Mouse (Mus musculus) embryonic facial prominence, embryonic 13.5 days (tissue): ENCODE results near the gene Taco1. TPM values are rescaled to one million over a fixed set of nuclear protein-coding genes. Genes with fewer than 3 reads are reported as not detected.
"Not testable (repeated sequence)": the region's sequence is repeated elsewhere in the genome, so short reads cannot be mapped to it uniquely, and the experiment has no call there.

ENCODE experiments used
- ATAC-seq: fragments of 200-750 bp; cut with Nextera tagmentation; 2 replicates; pipeline ENCODE4 v1.8.0; 2017; ENCODE audit warnings: low read depth; ENCODE audit not compliant: insufficient number of reproducible peaks, insufficient read depth, low FRiP score, low TSS enrichment
- H3K27ac ChIP-seq: fragments of 300-500 bp; sonication (generic); 2 replicates; pipeline ENCODE4 v1.5.1; 2015; ENCODE audit warnings: moderate library complexity, mild to moderate bottlenecking, inconsistent platforms
- H3K27me3 ChIP-seq: fragments of 300-500 bp; sonication (generic); 2 replicates; pipeline ENCODE4 v1.6.1; 2015; ENCODE audit warnings: mild to moderate bottlenecking, inconsistent platforms
- H3K36me3 ChIP-seq: fragments of 300-500 bp; sonication (generic); 2 replicates; pipeline ENCODE4 v1.6.1; 2015; ENCODE audit warnings: mild to moderate bottlenecking, inconsistent platforms
- H3K4me1 ChIP-seq: fragments of 300-500 bp; sonication (generic); 2 replicates; pipeline ENCODE4 v1.6.1; 2015; ENCODE audit warnings: inconsistent platforms
- H3K4me2 ChIP-seq: fragments of 300-500 bp; sonication (generic); 2 replicates; pipeline ENCODE4 v1.6.1; 2015; ENCODE audit warnings: moderate library complexity, mild to moderate bottlenecking, inconsistent platforms
- H3K4me3 ChIP-seq: fragments of 300-500 bp; sonication (generic); 2 replicates; pipeline ENCODE4 v1.5.1; 2015; ENCODE audit warnings: mild to moderate bottlenecking, inconsistent platforms
- H3K9ac ChIP-seq: fragments of 300-500 bp; sonication (generic); 2 replicates; pipeline ENCODE4 v1.6.1; 2015; ENCODE audit warnings: mild to moderate bottlenecking, inconsistent platforms
- H3K9me3 ChIP-seq: fragments of 300-500 bp; sonication (generic); 2 replicates; pipeline ENCODE4 v1.6.1; 2016; ENCODE audit warnings: inconsistent platforms
- WGBS: fragments of 180-500 bp; shearing (Covaris S2); methylation state at CpG from one replicate; pipeline ENCODE4 v1.1.7; 2015; ENCODE audit warnings: mixed read lengths; 5-methylcytosine and 5-hydroxymethylcytosine counted together
- polyA plus RNA-seq: library from polyadenylated mRNA; unstranded; fragments of >200 nt; fragmentation: Nextera tagmentation; extraction: Ambion mirVana; gene quantifications from 2 replicates; pipeline ENCODE4 v1.2.1, GENCODE M21; 2015

The Taco1 gene
- polyA plus RNA-seq, result 10.2 and 10.8 TPM in 2 replicates

GRCm38 (mm10) chr11:106065923-106066571 is at the start of gene Taco1:
Taco1 (plus strand) TSS chr11:106066061.
- peak within 1 kb of the TSS; percentile 87 for H3K27ac ChIP-seq
- H3K36me3 ChIP-seq, result 0 out of 2 replicates have a peak, but pooled peaks cover 8% of the 10 kb centered on the region
- under 1% methylated on average over 49 of the region's 49 CpGs for WGBS
- H3K27me3 ChIP-seq, result no peaks in the 10 kb centered on the region
- H3K9ac ChIP-seq, result peak within 1 kb of the TSS; percentile 94
- H3K4me3 ChIP-seq, result peak within 1 kb of the TSS; percentile 92
- H3K4me1 ChIP-seq, result peaks cover 12% of the 10 kb centered on the region
- H3K9me3 ChIP-seq, result no peaks in the 10 kb centered on the region
- H3K4me2 ChIP-seq, result peak within 1 kb of the TSS; percentile 81
- ATAC-seq, result peak; percentile 94

DNA sequence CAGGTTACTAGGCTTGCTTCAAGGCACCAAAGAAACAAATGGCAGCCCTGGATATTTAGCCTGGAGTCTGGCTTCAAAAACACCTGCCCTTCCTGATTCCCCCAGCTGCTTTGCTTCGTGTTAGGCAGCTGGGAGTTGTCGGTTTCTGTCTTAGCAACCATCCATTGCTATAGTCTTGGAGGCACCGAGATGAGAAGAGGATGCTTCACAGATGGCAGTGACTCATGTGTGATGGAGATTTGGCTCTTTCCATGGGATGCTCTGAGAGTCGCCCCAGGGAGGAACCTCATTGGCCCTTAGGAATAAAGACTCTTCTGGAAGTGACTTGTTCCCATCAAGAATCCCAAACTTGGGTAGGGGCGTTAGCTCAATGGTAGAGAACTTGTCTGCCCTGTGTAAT is 49.4 kb upstream of the Taco1 start:
- Histone ChIP-seq H3K4me1 (peaks cover 30% of the 10 kb centered on the region), H3K36me3 (no peaks in the 10 kb centered on the region), H3K9ac (no peak overlapping the region), H3K4me2 (no peak overlapping the region), H3K9me3 (no peaks in the 10 kb centered on the region), H3K27me3 (peaks cover 29% of the 10 kb centered on the region), H3K4me3 (no peak overlapping the region), H3K27ac (no peak overlapping the region)
- ATAC-seq, result no peak
- WGBS, result 74% methylated on average over 5 of the region's 5 CpGs

GRCm38 (mm10) chr11:106020051-106020763 is 45.7 kb upstream of the Taco1 start:
- peaks cover 10% of the 10 kb centered on the region for H3K4me1 ChIP-seq
- peak overlapping the region; percentile 55 for H3K9ac ChIP-seq
- H3K4me3 ChIP-seq, result peak overlapping the region; percentile 33
- no peaks in the 10 kb centered on the region for H3K36me3 ChIP-seq
- no peaks in the 10 kb centered on the region for H3K9me3 ChIP-seq
- peak overlapping the region; percentile 61 for H3K4me2 ChIP-seq
- H3K27me3 ChIP-seq, result peaks cover 36% of the 10 kb centered on the region
- WGBS, result 1% methylated on average over 49 of the region's 50 CpGs
- ATAC-seq, result no peak
- H3K27ac ChIP-seq, result no peak overlapping the region

DNA sequence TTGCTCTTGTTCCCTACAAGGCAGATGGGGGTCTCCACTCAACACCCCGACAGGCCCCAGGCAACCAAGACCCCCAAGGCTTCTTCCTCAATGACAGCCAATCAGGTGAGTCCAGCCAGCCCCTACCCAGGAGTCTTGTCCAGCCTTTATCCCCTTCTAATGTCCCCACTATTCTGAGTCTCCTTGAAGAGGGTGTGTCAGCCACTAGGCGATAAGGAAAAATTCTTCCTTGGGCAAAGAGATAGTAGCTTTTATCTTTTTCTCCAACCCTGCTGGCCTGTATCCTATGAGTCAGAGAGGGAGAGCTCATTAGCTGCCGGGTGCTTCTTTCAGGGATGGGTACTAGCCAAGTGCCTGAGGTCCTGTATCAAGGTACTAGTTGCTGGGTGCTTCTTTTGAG is 40.1 kb upstream of the Taco1 start:
- no peak overlapping the region for H3K9ac ChIP-seq
- no peak overlapping the region for H3K27ac ChIP-seq

DNA sequence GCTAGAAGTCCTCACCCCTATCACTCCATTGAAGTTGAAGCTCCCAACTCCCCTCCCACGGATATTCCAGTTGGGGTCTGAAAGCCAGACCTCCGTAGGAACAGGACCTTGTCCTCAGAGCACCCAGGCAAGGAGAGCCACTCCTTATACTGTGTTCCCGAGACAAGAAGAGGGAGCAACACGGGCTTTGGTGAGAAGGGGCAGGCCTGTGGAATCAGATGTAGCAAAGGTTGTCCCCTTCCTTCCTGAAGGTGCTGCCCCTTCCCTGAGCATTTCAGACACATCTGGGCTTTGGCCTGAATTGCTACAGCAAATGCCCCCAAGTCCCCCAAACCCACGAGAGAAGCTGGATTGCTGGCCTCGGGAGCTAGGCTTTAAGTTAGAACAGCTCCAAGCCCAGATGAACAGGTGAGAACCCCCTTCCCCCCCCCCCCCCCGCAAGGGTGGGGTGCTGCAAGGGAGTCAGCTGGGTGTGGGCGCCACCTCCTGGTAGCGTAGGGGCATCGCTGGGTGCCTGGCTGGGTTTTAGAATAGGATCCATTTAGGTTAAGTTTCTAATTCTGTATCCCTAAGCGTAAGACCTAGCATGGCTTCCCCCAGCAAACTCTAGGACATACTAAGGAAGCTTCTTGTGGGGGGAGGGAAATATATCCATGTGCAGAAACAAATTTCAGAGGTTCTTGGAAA is 39.3 kb upstream of the Taco1 start:
- no peak for ATAC-seq
- Histone ChIP-seq H3K9me3 (no peaks in the 10 kb centered on the region), H3K36me3 (peaks cover 7% of the 10 kb centered on the region; the same call in 1 of the 2 replicates), H3K4me3 (no peak overlapping the region), H3K4me1 (no peaks in the 10 kb centered on the region), H3K4me2 (no peak overlapping the region), H3K27me3 (peaks cover 6% of the 10 kb centered on the region; the same call in 1 of the 2 replicates), H3K9ac (no peak overlapping the region), H3K27ac (no peak overlapping the region)
- WGBS, result 34% methylated on average over 11 of the region's 11 CpGs

More for the DNA sequence above, 40.1 kb upstream of the Taco1 start:
- H3K4me1 ChIP-seq, result no peaks in the 10 kb centered on the region
- 84% methylated on average over 3 of the region's 3 CpGs for WGBS
- H3K27me3 ChIP-seq, result peaks cover 13% of the 10 kb centered on the region
- H3K9me3 ChIP-seq, result no peaks in the 10 kb centered on the region
- no peak overlapping the region for H3K4me3 ChIP-seq
- H3K4me2 ChIP-seq, result no peak overlapping the region
- ATAC-seq, result 0 out of 2 replicates have a peak, but pooled peaks have one; percentile 20
- peaks cover 7% of the 10 kb centered on the region; the same call in 1 of the 2 replicates for H3K36me3 ChIP-seq

- WGBS, result 87% methylated on average over 5 of the region's 5 CpGs
- ATAC-seq, result no peak
- H3K4me3 ChIP-seq, result no peak overlapping the region
- H3K4me1 ChIP-seq, result no peaks in the 10 kb centered on the region
- no peaks in the 10 kb centered on the region for H3K27me3 ChIP-seq
- H3K9me3 ChIP-seq, result no peaks in the 10 kb centered on the region
- no peak overlapping the region for H3K4me2 ChIP-seq
- no peak overlapping the region for H3K9ac ChIP-seq
- peaks cover 7% of the 10 kb centered on the region; the same call in 1 of the 2 replicates for H3K36me3 ChIP-seq
- no peak overlapping the region for H3K27ac ChIP-seq
Observed at GRCm38 (mm10) chr11:106027607-106028006, 38.3 kb upstream of the Taco1 start.

DNA sequence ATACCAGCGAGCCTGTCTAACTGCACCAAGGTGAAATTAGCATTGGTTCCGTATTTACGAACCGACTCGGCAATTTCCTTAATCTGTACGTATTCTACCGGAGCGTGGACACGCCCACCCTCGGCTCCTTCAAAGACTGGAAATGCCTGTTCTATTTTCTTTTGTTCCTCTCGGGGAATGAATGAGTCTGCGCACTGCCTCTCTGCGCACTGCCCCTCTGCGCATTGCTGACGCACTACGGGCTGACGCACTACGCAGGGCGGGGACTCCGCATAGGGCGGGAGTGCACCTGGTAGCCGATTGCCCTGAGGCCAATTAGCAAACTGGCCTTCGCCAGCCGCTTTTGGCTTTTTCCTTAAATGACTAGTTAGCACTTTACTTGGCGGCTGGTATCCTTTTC is 33.8 kb upstream of the Taco1 start:
- Histone ChIP-seq H3K9ac (peak overlapping the region; percentile 61; the same call in 1 of the 2 replicates), H3K4me3 (peak overlapping the region; percentile 40), H3K4me1 (peaks cover 13% of the 10 kb centered on the region), H3K4me2 (0 out of 2 replicates have a peak overlapping the region, but pooled peaks have one; percentile 37), H3K27ac (peak overlapping the region; percentile 64; the same call in 1 of the 2 replicates)
- ATAC-seq, H3K27me3 ChIP-seq, H3K9me3 ChIP-seq, H3K36me3 ChIP-seq: not testable (repeated sequence)
- WGBS, result 26% methylated on average over 5 of the region's 25 CpGs

- peak; percentile 60 for ATAC-seq
- H3K9ac ChIP-seq, result peak overlapping the region; percentile 60
- WGBS, result 21% methylated on average over 11 of the region's 11 CpGs
Observed at GRCm38 (mm10) chr11:106033491-106033919, 32.4 kb upstream of the Taco1 start.

DNA sequence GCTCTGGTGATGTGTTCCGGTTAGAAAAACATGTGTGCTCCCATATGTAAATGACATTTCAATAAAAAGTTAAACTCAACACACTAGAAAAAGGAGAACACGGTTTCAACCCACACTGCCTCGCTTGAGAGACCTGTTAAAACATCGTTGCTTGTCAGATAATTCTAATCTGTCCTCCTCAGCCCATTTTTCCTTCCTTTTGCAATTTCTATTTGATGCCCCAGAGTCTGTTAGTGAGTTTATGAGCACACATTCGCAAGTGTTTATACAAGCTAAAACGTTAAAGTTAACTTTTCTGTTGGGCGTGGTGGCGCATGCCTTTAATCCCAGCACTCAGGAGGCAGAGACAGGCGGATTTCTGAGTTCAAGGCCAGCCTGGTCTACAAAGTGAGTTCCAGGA is 30.9 kb upstream of the Taco1 start:
- H3K36me3 ChIP-seq, result peaks cover 4% of the 10 kb centered on the region
- no peaks in the 10 kb centered on the region for H3K9me3 ChIP-seq
- 86% methylated on average over 9 of the region's 9 CpGs for WGBS
- no peak overlapping the region for H3K27ac ChIP-seq
- ATAC-seq, result no peak
- H3K4me2 ChIP-seq, result no peak overlapping the region
- H3K27me3 ChIP-seq, result no peaks in the 10 kb centered on the region
- no peak overlapping the region for H3K4me3 ChIP-seq
- H3K4me1 ChIP-seq, result peaks cover 33% of the 10 kb centered on the region
- H3K9ac ChIP-seq, result no peak overlapping the region

More at GRCm38 (mm10) chr11:106033491-106033919, 32.4 kb upstream of the Taco1 start:
- Histone ChIP-seq H3K9me3 (no peaks in the 10 kb centered on the region), H3K27ac (peak overlapping the region; percentile 85), H3K36me3 (no peaks in the 10 kb centered on the region), H3K4me2 (peak overlapping the region; percentile 48), H3K27me3 (no peaks in the 10 kb centered on the region), H3K4me1 (peaks cover 22% of the 10 kb centered on the region), H3K4me3 (peak overlapping the region; percentile 21)

GRCm38 (mm10) chr11:106036548-106037417 is 29.1 kb upstream of the Taco1 start, which contains the start of gene Dcaf7:
Dcaf7 (plus strand) TSS chr11:106036872.
- Histone ChIP-seq H3K9ac (peak within 1 kb of the TSS; percentile 96), H3K9me3 (no peaks in the 10 kb centered on the region), H3K4me1 (peaks cover 33% of the 10 kb centered on the region), H3K36me3 (peaks cover 4% of the 10 kb centered on the region), H3K4me3 (peak within 1 kb of the TSS; percentile 99), H3K27me3 (no peaks in the 10 kb centered on the region), H3K27ac (peak within 1 kb of the TSS; percentile 90), H3K4me2 (peak within 1 kb of the TSS; percentile 88)
- under 1% methylated on average over 66 of the region's 66 CpGs for WGBS
- peak; percentile 98 for ATAC-seq
